Mouse (Mus musculus): ENCODE data around the gene Mchr1. TPM values are rescaled to one million over a fixed set of nuclear protein-coding genes. Genes with fewer than 3 reads are reported as not detected.

The Mchr1 gene
- total RNA-seq (2023): not detected

DNA sequence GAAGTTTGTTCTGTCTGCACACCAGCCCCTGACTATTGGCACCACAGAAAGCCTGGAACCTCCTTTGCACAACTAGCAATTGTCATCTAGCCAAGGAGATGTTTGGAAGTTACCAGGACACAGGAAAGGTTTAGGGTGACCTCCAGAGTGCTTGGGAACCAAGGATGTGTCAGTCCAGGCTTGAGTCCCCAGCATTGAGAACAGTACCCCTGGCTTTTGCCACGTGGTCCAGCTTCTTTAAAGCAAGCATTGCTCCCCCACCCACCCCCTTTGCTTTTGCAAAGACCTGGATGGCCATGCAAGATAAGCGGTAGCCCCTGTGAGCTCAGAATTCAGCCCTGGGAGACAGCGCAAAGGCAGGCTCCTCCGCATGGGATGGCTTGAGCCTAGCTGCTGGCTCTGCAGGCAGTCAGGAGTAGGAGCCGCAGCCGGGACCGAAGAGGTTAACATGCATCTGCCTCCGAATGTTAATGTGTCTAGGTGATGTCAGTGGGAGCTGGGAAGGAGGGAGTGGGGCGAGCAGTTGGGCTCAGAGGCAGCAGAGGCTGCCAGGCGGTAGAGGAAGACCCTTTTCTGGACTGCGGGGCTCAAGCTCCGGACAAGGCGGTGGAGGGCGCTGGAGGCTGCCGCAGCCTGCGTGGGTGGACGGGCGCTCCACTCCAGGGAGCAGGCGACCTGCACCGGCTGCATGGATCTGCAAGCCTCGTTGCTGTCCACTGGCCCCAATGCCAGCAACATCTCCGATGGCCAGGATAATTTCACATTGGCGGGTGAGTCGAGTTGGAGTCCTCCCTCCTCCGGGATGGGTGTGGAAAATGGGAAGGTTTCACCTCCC is at the start of gene Mchr1:
Gene Mchr1, plus strand, starts transcription at position 414 of the 835 bp plus-strand sequence.

DNA sequence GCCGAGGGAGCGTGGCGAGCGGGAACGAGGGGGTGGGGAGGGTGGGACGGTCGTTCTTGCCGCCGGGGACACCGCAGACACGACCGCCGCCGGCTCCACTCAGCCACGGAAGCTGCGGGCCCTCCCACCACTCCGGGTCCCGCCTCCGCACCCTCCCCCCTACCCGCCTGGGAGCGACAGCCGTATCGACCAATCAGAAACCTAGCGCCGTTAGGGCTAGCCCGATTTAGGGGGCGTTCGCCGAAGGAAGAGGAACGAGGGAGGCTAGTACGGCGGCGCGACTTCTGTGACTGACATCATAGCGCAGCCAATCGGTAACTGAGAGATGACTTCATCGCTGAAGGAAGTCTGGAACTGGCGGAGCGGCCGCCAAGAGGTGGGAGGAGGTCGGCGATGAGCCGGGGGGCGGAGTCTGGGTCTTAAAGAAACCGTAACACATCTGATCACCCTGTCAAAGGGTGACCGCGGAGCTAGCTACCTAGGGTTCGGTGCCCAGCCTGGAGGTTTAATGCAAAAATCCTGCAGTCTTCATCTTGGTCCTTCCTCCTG is 44.6 kb upstream of the Mchr1 start, which contains the start of gene Mrtfa:
Gene Mrtfa, minus strand, starts transcription at position 128 of the 549 bp plus-strand sequence.

Other genes with a start within 250 kb of the Mchr1 start
- gene Mrtfa, start 44.7 kb upstream of the Mchr1 start, total RNA-seq (2023): 100 to 1,000 TPM; 138 to 144 TPM
- gene Slc25a17, start 125.3 kb downstream of the Mchr1 start, total RNA-seq (2023): 10 to 100 TPM; 35.9 to 36.0 TPM
- gene St13, start 164.6 kb downstream of the Mchr1 start, total RNA-seq (2023): 100 to 1,000 TPM; 100 to 108 TPM
- 10 to 100 TPM; 18.2 to 22.6 TPM for gene Xpnpep3, start 164.6 kb downstream of the Mchr1 start, total RNA-seq (2023)
- not detected for gene Dnajb7, start 172.8 kb downstream of the Mchr1 start, total RNA-seq (2023)
- 100 to 1,000 TPM in 1 of 2 experiments, 10 to 100 TPM in 1; 96.2 to 112 TPM for gene Rbx1, start 230.8 kb downstream of the Mchr1 start, total RNA-seq (2023)